14 mouse cellular contexts compared by ENCODE assay signal in genomic region chr16:25585070-25585454, GRCm38 (mm10).
DNase-seq lines count a peak whose midpoint lies in the region; ATAC-seq and TF ChIP-seq lines count a peak whose summit lies in the region.
"Had no signal": no experiment of that assay in that cellular context is flagged by ENCODE, and none has a peak within 500 bp of the region (broad histone marks: within the 10 kb centered on the region; RNA-seq: fewer than 3 reads in every experiment).

No protein-coding gene starts in this region.

- H3K27ac ChIP-seq in heart, embryonic 15.5 days, result no peak overlapping the region
- H3K27ac ChIP-seq in lung, embryonic 14.5 days (ENCODE audit: low read depth), result peak overlapping the region; percentile 70
- peak overlapping the region; percentile 61 for H3K27ac ChIP-seq in embryonic facial prominence, embryonic 14.5 days (replicated peaks; ENCODE audit: low read depth, low read length)
- H3K27ac ChIP-seq in small intestine, adult 2 months (ENCODE audit: insufficient read depth, low read depth, low read length), result no peak overlapping the region
- H3K27ac ChIP-seq: forebrain, embryonic 15.5 days; liver, embryonic 12.5 days had no signal

- TF ChIP-seq POLR2A in small intestine, adult 2 months (IDR thresholded peaks at IDR 0.05; ENCODE audit: low read depth, low read length), result no peak

- H3K36me3 ChIP-seq in heart, embryonic 15.5 days, result no peaks in the 10 kb centered on the region
- no peaks in the 10 kb centered on the region for H3K36me3 ChIP-seq in lung, embryonic 14.5 days (ENCODE audit: insufficient read depth)
- H3K36me3 ChIP-seq in embryonic facial prominence, embryonic 14.5 days (ENCODE audit: control insufficient read depth, insufficient read depth, low read length), result no peaks in the 10 kb centered on the region
- H3K36me3 ChIP-seq in small intestine, adult 2 months (ENCODE audit: control insufficient read depth, insufficient read depth, low read length), result no peaks in the 10 kb centered on the region
- H3K36me3 ChIP-seq: forebrain, embryonic 15.5 days; liver, embryonic 12.5 days had no signal

- ATAC-seq in heart, embryonic 15.5 days (replicated peaks; ENCODE audit: insufficient number of reproducible peaks, insufficient read depth, low FRiP score, low read depth), result no peak
- no peak for ATAC-seq in lung, embryonic 14.5 days (ENCODE audit: insufficient read depth)
- ATAC-seq in embryonic facial prominence, embryonic 14.5 days (ENCODE audit: low read depth), result no peak
- no peak for ATAC-seq in activated CD4-positive, CD25-positive, alpha-beta regulatory T cell, adult 4 months
- ATAC-seq: forebrain, embryonic 15.5 days; liver, embryonic 12.5 days had no signal

- intact Hi-C loops in heart, postnatal 36 days (cut with DNase I), result no loop called here

- no peaks in the 10 kb centered on the region; the same call in 1 of the 2 replicates for H3K27me3 ChIP-seq in heart, embryonic 15.5 days
- no peaks in the 10 kb centered on the region for H3K27me3 ChIP-seq in lung, embryonic 14.5 days (ENCODE audit: insufficient read depth, low read length)
- no peaks in the 10 kb centered on the region for H3K27me3 ChIP-seq in embryonic facial prominence, embryonic 14.5 days (replicated peaks; ENCODE audit: control insufficient read depth, insufficient read depth, low read length)
- H3K27me3 ChIP-seq in small intestine, adult 2 months (ENCODE audit: control insufficient read depth, insufficient read depth, low read length), result no peaks in the 10 kb centered on the region
- H3K27me3 ChIP-seq: forebrain, embryonic 15.5 days; liver, embryonic 12.5 days had no signal

- peak overlapping the region; percentile 26 for H3K4me2 ChIP-seq in heart, embryonic 15.5 days
- H3K4me2 ChIP-seq in lung, embryonic 14.5 days, result peak overlapping the region; percentile 20; the same call in 1 of the 2 replicates
- no peak overlapping the region for H3K4me2 ChIP-seq in embryonic facial prominence, embryonic 14.5 days (ENCODE audit: low read depth, low read length)
- H3K4me2 ChIP-seq: forebrain, embryonic 15.5 days; liver, embryonic 12.5 days had no signal

- TF ChIP-seq CTCF in lung, embryonic 14.5 days (IDR thresholded peaks at IDR 0.05; ENCODE audit: low read depth), result no peak
- no peak for TF ChIP-seq CTCF in small intestine, adult 2 months (IDR thresholded peaks at IDR 0.05; ENCODE audit: extremely low read depth, insufficient read length, insufficient replicate concordance, low read depth, low read length)

- DNase-seq in heart, postnatal 36 days, result no peak
- DNase-seq in lung, embryonic 14.5 days, result peak; percentile 11
- no peak for DNase-seq in lung, postnatal 36 days
- DNase-seq in embryonic facial prominence, embryonic 14.5 days (ENCODE audit: low spot score), result no peak
- no peak for DNase-seq in right cerebral cortex, postnatal 25 days
- DNase-seq: cerebellum, adult 11 months; gastrocnemius, postnatal 10 days; midbrain, embryonic 14.5 days; thymus, adult 18-20 months had no signal

- no peak overlapping the region for H3K9ac ChIP-seq in heart, embryonic 15.5 days
- no peak overlapping the region for H3K9ac ChIP-seq in lung, embryonic 14.5 days
- no peak overlapping the region for H3K9ac ChIP-seq in embryonic facial prominence, embryonic 14.5 days (ENCODE audit: low read depth, low read length)
- H3K9ac ChIP-seq: forebrain, embryonic 15.5 days; liver, embryonic 12.5 days had no signal

- 32% methylated on average over 7 of the region's 7 CpGs for WGBS in heart, embryonic 15.5 days
- WGBS in lung, embryonic 14.5 days, result 36% methylated on average over 7 of the region's 7 CpGs
- WGBS in embryonic facial prominence, embryonic 14.5 days, result 54% methylated on average over 7 of the region's 7 CpGs
- 32% methylated on average over 7 of the region's 7 CpGs for WGBS in small intestine, adult 2 months

- no peaks in the 10 kb centered on the region for H3K9me3 ChIP-seq in heart, embryonic 15.5 days (replicated peaks)
- H3K9me3 ChIP-seq in lung, embryonic 14.5 days (ENCODE audit: low read depth, low read length), result no peaks in the 10 kb centered on the region
- H3K9me3 ChIP-seq in embryonic facial prominence, embryonic 14.5 days (ENCODE audit: control insufficient read depth, low read length), result no peaks in the 10 kb centered on the region
- H3K9me3 ChIP-seq: forebrain, embryonic 15.5 days; liver, embryonic 12.5 days had no signal

- H3K4me3 ChIP-seq in heart, embryonic 15.5 days, result no peak overlapping the region
- no peak overlapping the region for H3K4me3 ChIP-seq in lung, embryonic 14.5 days (ENCODE audit: low read depth, low read length)
- no peak overlapping the region for H3K4me3 ChIP-seq in embryonic facial prominence, embryonic 14.5 days (ENCODE audit: low read depth, low read length)
- H3K4me3 ChIP-seq in small intestine, adult 2 months (ENCODE audit: low read depth, low read length), result peak overlapping the region; percentile 41
- H3K4me3 ChIP-seq: forebrain, embryonic 15.5 days; liver, embryonic 12.5 days had no signal

- no peaks in the 10 kb centered on the region for H3K4me1 ChIP-seq in heart, embryonic 15.5 days (replicated peaks)
- H3K4me1 ChIP-seq in lung, embryonic 14.5 days (ENCODE audit: insufficient read depth), result no peaks in the 10 kb centered on the region
- H3K4me1 ChIP-seq in embryonic facial prominence, embryonic 14.5 days (ENCODE audit: control insufficient read depth, insufficient read depth, low read length), result 0 out of 2 replicates have a peak, but pooled peaks cover 4% of the 10 kb centered on the region
- H3K4me1 ChIP-seq in small intestine, adult 2 months (ENCODE audit: control insufficient read depth, insufficient read depth, insufficient read length, low read length), result peaks cover 5% of the 10 kb centered on the region; the same call in 1 of the 2 replicates
- H3K4me1 ChIP-seq: forebrain, embryonic 15.5 days; liver, embryonic 12.5 days had no signal

Comparison
In these comparisons a context has a peak if more than half of its experiments do, and no peak if none do; other contexts are left out.
1. H3K27ac ChIP-seq: peak in lung, embryonic 14.5 days (single experiment) and embryonic facial prominence, embryonic 14.5 days (single experiment); none in heart, embryonic 15.5 days (single experiment) and small intestine, adult 2 months (single experiment).